Mouse (Mus musculus): ENCODE data around the gene Tatdn2. TPM values are rescaled to one million over a fixed set of nuclear protein-coding genes. Genes with fewer than 3 reads are reported as not detected.

Gene Tatdn2
- total RNA-seq (2017): 102 and 108 TPM in 2 replicates

DNA sequence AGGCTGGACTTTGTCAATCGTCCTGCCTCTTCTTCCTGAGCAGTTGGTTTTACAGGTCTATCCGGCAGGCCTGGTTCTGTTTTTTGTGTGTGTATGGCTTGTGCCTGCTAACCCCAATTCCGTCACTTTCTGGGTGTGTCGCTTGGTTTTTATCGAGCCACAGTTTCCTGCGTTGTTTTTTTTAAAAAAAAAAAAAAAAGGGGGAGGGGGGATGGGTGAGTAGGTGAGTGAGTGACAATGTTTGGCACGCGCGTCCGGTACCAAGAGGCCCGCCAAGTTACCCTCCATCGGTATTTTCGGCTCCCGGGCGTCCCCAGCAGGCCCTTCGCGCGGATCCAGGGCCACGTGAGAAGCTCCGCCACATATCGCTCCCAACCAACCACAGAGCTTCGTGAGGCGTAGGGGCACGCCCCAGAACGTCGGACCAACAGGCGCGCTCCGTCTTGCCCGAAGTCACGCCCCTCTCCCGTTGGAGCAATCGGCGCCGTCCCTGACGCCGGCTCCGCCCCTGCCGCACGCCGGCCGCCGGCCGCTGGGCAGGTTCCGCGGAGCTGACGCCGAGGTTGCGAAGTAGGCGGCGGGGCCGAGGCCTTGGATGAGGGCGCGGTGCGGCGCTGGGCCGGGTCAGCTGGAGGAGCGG is at the start of gene Tatdn2:
Gene Tatdn2, plus strand, starts transcription at position 469 of the 640 bp plus-strand sequence.
- peak; percentile 90 for ATAC-seq (replicated peaks; ENCODE audit: low read depth, poor library complexity, severe bottlenecking)

- peak; percentile 42 for ATAC-seq (replicated peaks; ENCODE audit: low read depth, poor library complexity, severe bottlenecking)
These were observed 47.3 kb upstream of the Tatdn2 start for GRCm38 (mm10) chr6:113649346-113650196.

GRCm38 (mm10) chr6:113650197-113650640 is 46.6 kb upstream of the Tatdn2 start:
- ATAC-seq (replicated peaks; ENCODE audit: low read depth, poor library complexity, severe bottlenecking): peak; percentile 53

GRCm38 (mm10) chr6:113651626-113652025 is 45.2 kb upstream of the Tatdn2 start:
- no peak for ATAC-seq (replicated peaks; ENCODE audit: low read depth, poor library complexity, severe bottlenecking)

- ATAC-seq (replicated peaks; ENCODE audit: low read depth, poor library complexity, severe bottlenecking): no peak
These were observed 43.3 kb upstream of the Tatdn2 start for GRCm38 (mm10) chr6:113653551-113653950.

DNA sequence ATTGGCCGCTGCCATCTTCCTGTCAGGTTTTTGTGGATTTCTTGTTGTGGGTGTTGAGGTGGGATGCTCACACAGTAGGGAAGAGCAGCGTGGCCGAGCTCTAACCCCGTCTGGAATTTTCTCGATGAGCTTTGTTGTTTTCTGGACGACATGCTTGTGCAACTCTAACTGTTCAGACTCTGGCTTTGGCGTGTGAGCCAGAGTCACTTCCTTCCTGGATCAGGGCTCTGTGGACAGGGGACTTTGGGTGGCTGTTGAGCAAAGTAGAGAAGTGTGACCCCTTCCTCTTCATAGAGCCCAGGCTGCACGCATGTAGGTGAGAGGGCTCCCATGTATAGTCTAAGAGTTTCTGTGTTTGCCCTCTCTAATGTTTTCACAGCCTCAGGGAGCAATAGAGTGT is 42.7 kb upstream of the Tatdn2 start:
- ATAC-seq (replicated peaks; ENCODE audit: low read depth, poor library complexity, severe bottlenecking): peak; percentile 50

GRCm38 (mm10) chr6:113654753-113655397 is 42.0 kb upstream of the Tatdn2 start:
- peak; percentile 28 for ATAC-seq (replicated peaks; ENCODE audit: low read depth, poor library complexity, severe bottlenecking)

- no peak for ATAC-seq (replicated peaks; ENCODE audit: low read depth, poor library complexity, severe bottlenecking)
These were observed 41.4 kb upstream of the Tatdn2 start for GRCm38 (mm10) chr6:113655475-113655874.

GRCm38 (mm10) chr6:113656847-113657246 is 40.0 kb upstream of the Tatdn2 start:
- ATAC-seq (replicated peaks; ENCODE audit: low read depth, poor library complexity, severe bottlenecking): no peak

GRCm38 (mm10) chr6:113658226-113658625 is 38.6 kb upstream of the Tatdn2 start:
- ATAC-seq (replicated peaks; ENCODE audit: low read depth, poor library complexity, severe bottlenecking): 0 out of 2 replicates have a peak, but pooled peaks have one; percentile 7

- ATAC-seq (replicated peaks; ENCODE audit: low read depth, poor library complexity, severe bottlenecking): no peak
These were observed 37.0 kb upstream of the Tatdn2 start for GRCm38 (mm10) chr6:113659648-113660491.

DNA sequence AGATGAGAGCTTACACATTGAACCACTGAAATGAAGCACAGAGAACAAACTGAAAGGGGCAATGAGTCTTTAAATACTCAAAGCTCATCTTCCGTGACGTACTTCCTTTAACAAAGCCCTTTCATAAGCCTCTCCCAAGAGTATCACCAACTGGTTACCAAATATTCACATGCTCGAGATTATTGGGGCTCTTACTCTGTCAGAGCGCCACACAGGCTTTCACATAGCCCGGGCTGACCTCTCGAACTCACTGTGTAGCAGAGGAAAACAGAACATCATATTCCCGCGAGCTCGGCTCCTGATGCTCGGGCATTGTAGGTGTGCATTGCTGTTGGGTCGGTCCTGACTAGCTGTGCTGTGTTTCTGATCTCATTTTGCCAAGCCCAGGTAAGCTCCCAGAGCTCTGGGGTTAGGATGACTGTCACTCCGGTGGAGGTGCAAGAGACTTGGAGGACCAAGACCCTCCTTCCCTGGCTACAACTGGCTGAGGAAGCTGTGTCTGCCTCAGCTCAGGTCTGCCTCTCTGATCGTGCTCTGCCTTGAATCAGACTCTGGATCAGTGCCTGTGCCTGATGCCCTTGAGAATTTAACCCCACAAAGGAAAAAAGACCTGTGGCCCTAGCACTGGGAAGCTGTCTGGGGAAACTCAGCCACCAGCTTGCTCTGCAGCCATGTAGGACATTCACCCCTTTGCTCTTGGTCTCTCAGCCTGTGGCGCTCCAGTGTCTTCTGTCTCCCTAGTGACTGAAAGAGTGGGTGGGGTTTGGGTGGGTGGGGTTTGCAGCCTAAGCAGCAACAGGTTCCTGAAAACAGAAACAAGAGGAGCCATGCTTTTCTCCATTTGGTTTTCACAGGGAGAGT is 36.1 kb upstream of the Tatdn2 start:
- ATAC-seq (replicated peaks; ENCODE audit: low read depth, poor library complexity, severe bottlenecking): peak; percentile 46

- peak; percentile 24; the same call in 1 of the 2 replicates for ATAC-seq (replicated peaks; ENCODE audit: low read depth, poor library complexity, severe bottlenecking)
These were observed 35.3 kb upstream of the Tatdn2 start for GRCm38 (mm10) chr6:113661353-113662241.

DNA sequence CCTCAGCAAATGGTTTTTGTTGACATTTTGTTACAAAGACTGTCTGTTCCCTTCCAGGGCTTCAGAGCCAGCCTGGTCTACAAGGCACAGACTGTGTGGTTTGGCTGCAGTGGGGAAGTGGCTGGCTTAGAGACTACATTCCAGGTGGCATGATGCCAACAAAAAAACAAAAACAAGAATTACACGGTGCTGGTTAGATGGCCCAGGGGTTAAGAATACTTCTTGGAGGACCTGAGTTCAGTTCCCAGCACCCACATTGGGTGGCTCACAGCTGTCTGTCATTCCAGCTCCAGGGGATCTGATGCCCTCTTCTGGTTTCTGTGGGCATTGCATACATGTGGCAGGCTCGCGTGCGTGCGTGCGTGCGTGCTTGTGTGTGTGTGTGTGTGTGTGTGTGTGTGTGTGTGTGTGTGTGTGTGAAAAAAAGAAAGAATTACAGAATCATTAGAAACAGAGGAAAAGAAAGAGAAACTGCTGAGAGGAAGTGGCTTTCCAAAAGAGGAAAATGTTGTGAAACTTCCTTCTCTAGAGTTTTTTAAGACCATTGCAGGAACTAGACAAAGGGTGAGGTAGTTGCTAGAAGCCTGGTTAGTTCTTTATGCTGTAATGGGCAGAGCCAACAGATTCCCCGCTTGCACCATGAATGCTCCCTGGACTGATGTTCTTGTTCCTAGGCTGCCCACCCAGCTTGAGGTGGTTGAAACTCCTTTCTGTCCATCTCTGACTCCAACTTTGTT is 33.7 kb upstream of the Tatdn2 start:
- ATAC-seq (replicated peaks; ENCODE audit: low read depth, poor library complexity, severe bottlenecking): peak; percentile 51; the same call in 1 of the 2 replicates

DNA sequence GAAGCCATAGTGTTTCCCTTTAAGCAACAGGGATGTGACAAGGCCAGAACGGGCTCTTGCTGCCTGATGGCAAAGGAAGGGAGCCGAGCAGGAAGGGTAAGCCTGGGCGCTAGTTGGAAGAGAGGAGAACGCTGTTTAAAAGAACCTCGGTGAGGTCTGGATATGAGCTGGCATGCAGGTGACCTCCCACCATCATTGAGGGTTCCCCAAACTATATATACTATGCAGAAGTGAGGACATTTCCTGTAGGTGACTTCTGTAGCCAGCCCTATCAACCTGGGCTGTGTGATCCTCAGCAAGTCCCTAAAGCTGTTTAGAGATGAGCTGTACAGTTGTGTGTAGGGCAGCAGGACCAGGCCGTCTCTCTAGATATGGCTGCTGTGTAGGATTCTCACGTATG is 32.5 kb upstream of the Tatdn2 start:
- no peak for ATAC-seq (replicated peaks; ENCODE audit: low read depth, poor library complexity, severe bottlenecking)

DNA sequence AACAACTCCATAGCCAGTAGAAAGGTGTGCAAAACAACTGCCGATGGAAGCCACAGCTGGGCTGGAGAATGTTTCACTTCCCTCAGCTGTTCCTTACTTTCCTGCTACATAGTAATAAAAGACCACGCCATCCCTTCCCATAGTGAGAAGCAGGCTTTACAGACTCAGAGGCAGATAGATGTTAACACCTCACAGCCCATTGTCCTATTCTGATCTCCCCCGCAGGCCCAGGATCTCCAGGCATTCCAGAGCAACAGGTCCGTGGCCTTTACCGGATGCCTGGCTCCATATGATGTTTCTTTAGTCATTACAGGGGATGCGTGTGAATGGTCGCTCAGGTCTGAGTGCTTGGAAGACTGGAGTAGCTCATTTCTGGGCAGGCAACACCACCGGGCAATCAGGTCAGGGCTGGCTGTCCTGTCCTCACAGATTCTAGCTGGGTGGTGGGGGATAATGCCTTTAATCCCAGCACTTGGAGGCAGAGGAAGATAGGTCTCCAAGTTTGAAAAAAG is 29.2 kb upstream of the Tatdn2 start:
- ATAC-seq (replicated peaks; ENCODE audit: low read depth, poor library complexity, severe bottlenecking): no peak
